Mouse (Mus musculus) E14TG2a.4 (cell line): ENCODE measurements at regions not wholly inside any gene's neighbourhood (a gene's known extent, or its start where the extent isn't known, plus 50 kb on each side); places are given as distances from the start of the nearest gene placed in this dataset.

Source experiments
- H3K27me3 ChIP-seq: 2 replicates; pipeline ENCODE4 v1.6.1; 2014; ENCODE audit warnings: low read length, control low read depth; ENCODE audit not compliant: insufficient read depth
- H3K36me3 ChIP-seq: 2 replicates; pipeline ENCODE4 v1.6.1; 2014; ENCODE audit warnings: low read length, control low read depth; ENCODE audit not compliant: insufficient read depth
- H3K4me1 ChIP-seq: replicated peaks from 2 replicates; pipeline ENCODE4 v1.6.1; 2014; ENCODE audit warnings: low read depth, low read length, control low read depth
- H3K4me3 ChIP-seq: replicated peaks from 2 replicates; pipeline ENCODE4 v1.5.1; 2014; ENCODE audit warnings: mild to moderate bottlenecking, low read length
- H3K9me3 ChIP-seq: 2 replicates; pipeline ENCODE4 v1.6.1; 2014; ENCODE audit warnings: low read length, control low read depth
- CTCF ChIP-seq: conservative IDR thresholded peaks from 2 replicates; pipeline ENCODE4 v1.5.1; 2014; ENCODE audit warnings: low read length
- NANOG ChIP-seq: IDR thresholded peaks from 2 replicates; pipeline ENCODE4 v1.6.1; 2014; ENCODE audit warnings: borderline replicate concordance, low read length, mixed read lengths
- POU5F1 ChIP-seq: IDR thresholded peaks from 2 replicates; pipeline ENCODE4 v1.6.1; 2014; ENCODE audit warnings: low read length, borderline replicate concordance

- no peaks in the 10 kb centered on the region for H3K4me1 ChIP-seq
- no peak for TF ChIP-seq POU5F1
- TF ChIP-seq NANOG = no peak
- no peak for TF ChIP-seq CTCF
Measured at GRCm38 (mm10) chr7:133316701-133317475, 192.7 kb upstream of the Ctbp2 start.

GRCm38 (mm10) chr7:133315197-133316029 lies 191.3 kb upstream of the Ctbp2 start:
- Histone ChIP-seq H3K4me3 (no peak overlapping the region), H3K4me1 (no peaks in the 10 kb centered on the region), H3K9me3 (peaks cover 35% of the 10 kb centered on the region), H3K36me3 (no peaks in the 10 kb centered on the region), H3K27me3 (peaks cover 2% of the 10 kb centered on the region; the same call in 1 of the 2 replicates)
- TF ChIP-seq NANOG (no peak), CTCF (no peak), POU5F1 (no peak)

More at GRCm38 (mm10) chr7:133316701-133317475, 192.7 kb upstream of the Ctbp2 start:
- no peaks in the 10 kb centered on the region for H3K36me3 ChIP-seq
- H3K9me3 ChIP-seq = peaks cover 30% of the 10 kb centered on the region
- peaks cover 2% of the 10 kb centered on the region; the same call in 1 of the 2 replicates for H3K27me3 ChIP-seq
- H3K4me3 ChIP-seq = no peak overlapping the region

DNA sequence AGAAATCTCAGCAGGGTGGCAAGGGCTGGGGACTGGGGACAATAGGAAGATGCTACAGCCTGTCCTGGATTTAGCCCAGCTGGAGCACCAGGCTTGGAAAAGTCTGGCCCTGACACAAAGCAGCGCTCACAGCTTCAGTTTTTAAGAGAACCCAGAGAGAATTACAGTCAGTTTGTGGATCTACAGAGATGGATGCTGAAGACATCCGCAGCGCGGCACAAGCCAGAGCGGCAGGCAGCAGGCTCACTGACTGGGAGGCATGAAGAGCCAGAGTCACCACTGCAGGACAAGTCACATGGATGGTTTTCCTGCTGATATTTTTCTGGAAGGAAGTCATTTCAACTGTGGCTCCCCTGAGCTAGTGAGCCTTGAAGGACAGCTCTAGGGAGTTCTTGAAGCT lies 189.0 kb upstream of the Ctbp2 start:
- Histone ChIP-seq H3K4me1 (no peaks in the 10 kb centered on the region), H3K9me3 (peaks cover 35% of the 10 kb centered on the region), H3K36me3 (no peaks in the 10 kb centered on the region), H3K4me3 (no peak overlapping the region), H3K27me3 (no peaks in the 10 kb centered on the region)
- TF ChIP-seq POU5F1 (no peak), CTCF (no peak), NANOG (no peak)

DNA sequence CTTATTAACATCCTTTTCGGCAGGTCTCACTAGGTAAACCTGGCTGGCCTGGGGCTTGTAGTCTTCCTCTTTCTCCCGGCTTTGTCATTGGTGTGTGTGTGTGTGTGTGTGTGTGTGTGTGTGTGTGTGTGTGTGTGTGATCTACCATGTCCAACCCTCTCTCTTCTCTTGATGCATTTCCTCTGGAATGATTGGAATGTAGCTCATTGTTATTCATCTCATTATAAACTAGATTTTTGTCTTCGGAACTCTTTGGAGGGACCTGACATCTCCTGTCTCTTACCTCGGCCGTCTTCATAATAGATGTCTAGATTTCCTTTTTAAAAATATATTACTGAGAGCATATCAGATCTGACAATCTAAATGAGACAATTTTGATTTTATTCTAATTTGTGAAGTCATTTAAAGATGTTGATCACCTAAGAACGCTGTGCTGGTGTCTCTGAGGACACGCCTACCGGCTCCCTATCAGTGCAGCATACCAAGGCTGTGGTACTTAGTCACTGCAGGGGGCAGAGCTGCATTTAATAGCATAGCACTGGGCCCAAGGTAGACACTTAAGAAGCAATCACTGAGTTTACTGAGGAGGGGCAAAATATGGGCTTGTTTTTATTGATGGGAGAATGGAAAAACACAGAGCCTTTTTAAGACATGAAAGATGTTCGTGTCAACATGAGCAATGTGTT lies 187.1 kb upstream of the Ctbp2 start:
- TF ChIP-seq POU5F1 = no peak
- peak; percentile 34; the same call in 1 of the 2 replicates for TF ChIP-seq NANOG
- H3K9me3 ChIP-seq = peaks cover 35% of the 10 kb centered on the region
- H3K4me1 ChIP-seq = no peaks in the 10 kb centered on the region
- H3K36me3 ChIP-seq = no peaks in the 10 kb centered on the region
- no peak overlapping the region for H3K4me3 ChIP-seq
- no peaks in the 10 kb centered on the region for H3K27me3 ChIP-seq

DNA sequence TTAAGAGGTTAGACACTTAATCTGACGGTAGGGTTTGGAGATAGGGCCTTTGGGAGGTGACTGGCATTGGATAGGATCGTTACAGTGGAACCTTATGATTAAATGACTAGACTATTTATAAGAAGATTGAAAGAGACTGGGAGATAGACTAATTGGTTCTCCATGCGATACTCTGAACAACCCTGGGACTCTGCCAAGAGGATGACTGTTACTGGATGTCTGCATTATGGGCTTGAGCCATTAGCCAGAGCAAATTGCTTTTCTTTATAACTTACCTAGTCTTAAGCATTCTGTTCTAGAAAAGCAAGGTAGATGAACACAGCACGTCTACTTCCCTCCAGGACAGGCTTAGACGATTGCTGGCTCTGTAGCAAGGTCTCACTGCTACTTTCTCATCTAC lies 180.3 kb upstream of the Ctbp2 start:
- peaks cover 4% of the 10 kb centered on the region; the same call in 1 of the 2 replicates for H3K27me3 ChIP-seq
- TF ChIP-seq NANOG = no peak
- no peaks in the 10 kb centered on the region for H3K9me3 ChIP-seq
- H3K4me3 ChIP-seq = no peak overlapping the region
- H3K36me3 ChIP-seq = no peaks in the 10 kb centered on the region
- H3K4me1 ChIP-seq = no peaks in the 10 kb centered on the region

DNA sequence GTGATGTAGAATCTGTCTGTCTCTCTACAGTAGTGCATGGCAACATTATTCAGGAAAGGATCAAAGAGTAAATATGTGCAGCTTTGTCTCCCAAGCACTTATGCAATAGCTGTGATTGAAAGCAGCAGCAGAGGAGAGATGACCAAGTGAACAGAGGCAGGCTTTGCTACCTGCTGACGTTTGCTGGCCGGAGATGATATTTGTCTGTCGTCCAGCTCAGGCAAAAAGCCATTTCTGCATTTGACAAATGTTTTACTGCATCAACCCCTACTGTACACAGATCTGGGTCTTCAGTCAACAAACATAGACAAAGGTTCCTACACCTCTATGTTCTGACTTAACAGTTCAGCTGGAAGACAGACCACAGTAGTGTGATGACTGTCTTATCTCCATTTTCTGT lies 166.3 kb upstream of the Ctbp2 start:
- no peaks in the 10 kb centered on the region for H3K4me1 ChIP-seq
- 0 out of 2 replicates have a peak, but pooled peaks cover 4% of the 10 kb centered on the region for H3K9me3 ChIP-seq
- TF ChIP-seq NANOG = no peak
- no peak for TF ChIP-seq CTCF
- TF ChIP-seq POU5F1 = no peak
- no peaks in the 10 kb centered on the region for H3K27me3 ChIP-seq
- H3K4me3 ChIP-seq = no peak overlapping the region
- no peaks in the 10 kb centered on the region for H3K36me3 ChIP-seq

DNA sequence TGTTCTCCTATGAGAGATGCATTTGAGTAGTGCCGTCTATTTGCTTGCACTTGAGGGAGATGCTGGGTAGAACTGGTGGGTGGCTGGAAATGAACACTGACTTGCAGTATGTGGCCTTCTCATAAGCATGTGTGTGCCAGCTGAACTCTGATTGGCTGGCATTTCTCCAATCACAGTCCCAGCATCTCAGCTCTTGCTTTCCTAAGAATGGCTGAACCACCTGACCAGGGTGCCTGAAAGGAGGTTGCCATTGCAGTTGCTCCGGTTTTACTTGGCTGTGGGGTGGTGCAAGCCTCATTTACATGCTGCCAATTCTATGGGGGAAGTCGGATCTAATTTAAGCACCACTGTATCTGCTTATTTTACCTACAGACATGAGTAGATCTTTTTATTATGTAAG lies 164.1 kb upstream of the Ctbp2 start:
- no peaks in the 10 kb centered on the region for H3K4me1 ChIP-seq
- TF ChIP-seq POU5F1 = no peak
- no peak for TF ChIP-seq CTCF
- no peak for TF ChIP-seq NANOG
- no peak overlapping the region for H3K4me3 ChIP-seq
- no peaks in the 10 kb centered on the region for H3K36me3 ChIP-seq
- 0 out of 2 replicates have a peak, but pooled peaks cover 4% of the 10 kb centered on the region for H3K9me3 ChIP-seq
- 0 out of 2 replicates have a peak, but pooled peaks cover 3% of the 10 kb centered on the region for H3K27me3 ChIP-seq

GRCm38 (mm10) chr7:133286836-133287235 lies 162.7 kb upstream of the Ctbp2 start:
- Histone ChIP-seq H3K4me3 (no peak overlapping the region), H3K4me1 (no peaks in the 10 kb centered on the region), H3K27me3 (0 out of 2 replicates have a peak, but pooled peaks cover 3% of the 10 kb centered on the region), H3K36me3 (no peaks in the 10 kb centered on the region), H3K9me3 (0 out of 2 replicates have a peak, but pooled peaks cover 4% of the 10 kb centered on the region)
- no peak for TF ChIP-seq CTCF
